In genomic region chr4:104301764-104302163, GRCm38 (mm10) we compare ENCODE assay signal across 16 mouse cellular contexts.
"Had no signal": no experiment of that assay in that cellular context is flagged by ENCODE, and none has a peak within 500 bp of the region (broad histone marks: within the 10 kb centered on the region; RNA-seq: fewer than 3 reads in every experiment).

No protein-coding gene starts in this region.

- H3K4me2 ChIP-seq: neural tube, embryonic 12.5 days; neural tube, embryonic 13.5 days; neural tube, embryonic 15.5 days; stomach, embryonic 15.5 days had no signal

- H3K4me3 ChIP-seq: neural tube, embryonic 12.5 days; neural tube, embryonic 13.5 days; neural tube, embryonic 15.5 days; stomach, embryonic 15.5 days had no signal

- H3K27ac ChIP-seq: neural tube, embryonic 12.5 days; neural tube, embryonic 13.5 days; neural tube, embryonic 15.5 days; stomach, embryonic 15.5 days; stomach, postnatal 0 days had no signal

- H3K9me3 ChIP-seq: neural tube, embryonic 12.5 days; neural tube, embryonic 13.5 days; neural tube, embryonic 15.5 days; stomach, embryonic 15.5 days had no signal

- H3K9ac ChIP-seq: neural tube, embryonic 12.5 days; neural tube, embryonic 13.5 days; neural tube, embryonic 15.5 days; stomach, embryonic 15.5 days had no signal

- H3K36me3 ChIP-seq: neural tube, embryonic 12.5 days; neural tube, embryonic 13.5 days; neural tube, embryonic 15.5 days; stomach, embryonic 15.5 days had no signal

- DNase-seq: right cerebral cortex, adult 18-20 months; right cerebral cortex, postnatal 14 days; right cerebral cortex, postnatal 25 days; right cerebral cortex, postnatal 4 days; spleen, adult 18-20 months; thymus, adult 18-20 months; thymus, adult 2 months; thymus, postnatal 14 days; thymus, postnatal 25 days; thymus, postnatal 36 days; thymus, postnatal 4 days had no signal

- H3K27me3 ChIP-seq: neural tube, embryonic 12.5 days; neural tube, embryonic 13.5 days; neural tube, embryonic 15.5 days; stomach, embryonic 15.5 days had no signal

- H3K4me1 ChIP-seq: neural tube, embryonic 12.5 days; stomach, embryonic 15.5 days had no signal
